Mouse (Mus musculus) cerebellum, adult 11 months (tissue): ENCODE measurements around the gene Larp1.

Experiments
- DNase-seq: peaks from one replicate; pipeline ENCODE4 v3.0.0; 2022

Gene Larp1

GRCm38 (mm10) chr11:58102146-58102545 is 93.3 kb downstream of the Larp1 start:
- no peak for DNase-seq

GRCm38 (mm10) chr11:58102581-58103343 is 93.9 kb downstream of the Larp1 start:
- DNase-seq: no peak

GRCm38 (mm10) chr11:58103344-58103653 is 94.4 kb downstream of the Larp1 start:
- DNase-seq: no peak

GRCm38 (mm10) chr11:58103697-58104306 is 94.9 kb downstream of the Larp1 start, which contains the start of gene Cnot8:
TSS of gene Cnot8 (plus strand) at chr11:58104153.
- DNase-seq: peak; percentile 100

GRCm38 (mm10) chr11:58104351-58104791 is 95.5 kb downstream of the Larp1 start:
- no peak for DNase-seq

GRCm38 (mm10) chr11:58107009-58107408 is 98.1 kb downstream of the Larp1 start:
- DNase-seq: no peak

- DNase-seq: no peak
Observed at GRCm38 (mm10) chr11:58107664-58108337, 98.9 kb downstream of the Larp1 start.
